Mouse (Mus musculus): Measurements from ENCODE around the gene Kcnj10.

Kcnj10 gene

DNA sequence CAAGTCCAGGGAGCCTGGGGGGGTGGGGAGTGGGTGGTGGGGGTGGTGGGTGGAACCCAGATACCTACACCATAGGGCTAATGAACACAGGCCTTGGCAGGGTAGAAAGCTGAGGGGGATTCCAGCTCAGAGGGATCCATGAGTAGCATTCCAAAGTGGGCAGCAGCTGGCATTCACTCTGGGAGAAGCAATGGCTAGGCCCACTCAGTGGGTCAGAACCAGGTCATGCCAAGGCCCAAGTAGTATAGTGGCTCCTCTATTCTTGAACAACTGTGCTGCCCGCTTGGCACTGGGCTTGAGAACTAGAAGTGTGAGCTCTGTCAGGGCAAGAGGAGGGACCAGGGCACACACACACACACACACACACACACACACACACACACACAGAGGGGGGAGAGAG, 32.6 kb upstream of the Kcnj10 start:
- in situ Hi-C loops (cut with MboI; ENCODE audit: low pct_unique_long_range_greater_than_20kb in 1 of 2, low sequenced_read_pairs in 2 of 2, unreplicated experiment in 1 of 2): loop anchor here (10.0 to 25.0 kb wide), 2 partner anchors 164 to 271 kb away; partner anchors contain the start of genes Dcaf8 (in 1 of the 2) and Vangl2 (in 1 of the 2)

DNA sequence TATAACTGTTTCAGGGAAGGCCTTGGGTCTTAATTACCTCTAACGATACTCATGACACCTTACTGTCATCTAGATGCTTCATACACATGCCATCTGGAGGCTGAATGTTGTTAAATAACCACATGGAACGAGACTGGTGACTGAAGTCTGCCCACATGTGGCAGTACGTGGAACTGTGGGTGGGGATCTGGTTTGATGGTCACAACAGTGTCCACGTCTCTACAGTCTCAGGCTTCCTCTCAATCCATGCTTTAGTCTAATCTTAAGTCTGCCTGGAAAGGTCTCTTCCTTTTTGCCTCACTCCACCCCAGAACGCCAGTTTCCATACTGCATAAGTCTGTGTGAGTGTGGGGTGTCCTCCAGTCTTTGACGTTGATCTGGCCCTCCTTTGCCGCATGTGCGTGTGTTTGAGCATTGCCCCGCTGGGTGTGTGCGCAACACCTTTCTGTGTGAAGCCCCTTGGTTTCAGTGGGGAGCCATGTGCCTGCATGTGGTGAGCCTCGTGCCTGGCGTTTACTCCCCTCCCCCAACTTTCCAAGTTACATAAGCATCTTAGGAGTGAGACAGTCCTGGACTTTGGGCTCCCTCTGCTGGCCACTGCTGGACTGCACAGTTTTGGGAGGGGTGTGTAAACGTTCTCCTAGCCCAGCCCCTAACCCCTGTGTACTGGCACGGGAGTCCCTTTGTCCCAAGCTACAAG, 31.2 kb upstream of the Kcnj10 start:
- in situ Hi-C loops (cut with MboI; ENCODE audit: low pct_unique_long_range_greater_than_20kb in 1 of 2, low sequenced_read_pairs in 2 of 2, unreplicated experiment in 1 of 2): loop anchor here (10.0 to 25.0 kb wide), 3 partner anchors 165 to 273 kb away; partner anchors contain the start of genes Dcaf8 (in 1 of the 2) and Vangl2 (in 1 of the 2)

DNA sequence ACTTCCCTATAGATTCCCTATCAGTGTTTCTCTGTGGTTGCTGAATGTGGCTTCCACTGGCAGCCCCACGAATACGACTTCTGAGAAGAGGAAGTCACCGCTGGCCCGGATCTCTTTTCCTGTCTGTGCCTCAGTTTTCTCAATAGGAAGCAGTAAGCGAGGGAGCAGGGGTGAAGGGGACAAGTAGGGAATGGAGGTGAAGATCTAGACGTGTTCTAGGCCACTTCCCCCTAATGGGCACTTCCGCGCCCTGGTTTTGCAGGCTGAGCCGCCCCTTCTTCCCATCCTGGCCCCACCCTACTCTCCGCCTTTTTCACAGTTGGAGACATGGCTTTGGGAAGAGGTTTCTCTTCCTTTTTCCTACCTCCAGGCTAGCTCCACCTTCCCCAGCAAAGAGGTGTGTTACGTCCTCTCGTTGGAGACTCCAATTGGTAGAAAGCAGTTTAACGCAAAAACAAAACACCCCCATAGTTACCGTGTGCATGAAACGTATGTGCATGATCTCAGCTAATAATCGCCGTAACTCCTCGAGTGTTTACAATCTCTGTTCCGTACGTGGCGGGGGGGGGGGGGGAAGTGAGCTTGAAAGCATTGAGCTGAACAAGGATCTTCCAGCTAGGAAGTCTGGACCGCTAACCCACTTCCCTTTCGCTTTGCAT, 29.6 kb upstream of the Kcnj10 start:
- in situ Hi-C loops (cut with MboI; ENCODE audit: low pct_unique_long_range_greater_than_20kb in 1 of 2, low sequenced_read_pairs in 2 of 2, unreplicated experiment in 1 of 2): loop anchor here (10.0 to 25.0 kb wide), 2 partner anchors 267 to 274 kb away; partner anchors contain the start of gene Vangl2 (in 1 of the 2)

DNA sequence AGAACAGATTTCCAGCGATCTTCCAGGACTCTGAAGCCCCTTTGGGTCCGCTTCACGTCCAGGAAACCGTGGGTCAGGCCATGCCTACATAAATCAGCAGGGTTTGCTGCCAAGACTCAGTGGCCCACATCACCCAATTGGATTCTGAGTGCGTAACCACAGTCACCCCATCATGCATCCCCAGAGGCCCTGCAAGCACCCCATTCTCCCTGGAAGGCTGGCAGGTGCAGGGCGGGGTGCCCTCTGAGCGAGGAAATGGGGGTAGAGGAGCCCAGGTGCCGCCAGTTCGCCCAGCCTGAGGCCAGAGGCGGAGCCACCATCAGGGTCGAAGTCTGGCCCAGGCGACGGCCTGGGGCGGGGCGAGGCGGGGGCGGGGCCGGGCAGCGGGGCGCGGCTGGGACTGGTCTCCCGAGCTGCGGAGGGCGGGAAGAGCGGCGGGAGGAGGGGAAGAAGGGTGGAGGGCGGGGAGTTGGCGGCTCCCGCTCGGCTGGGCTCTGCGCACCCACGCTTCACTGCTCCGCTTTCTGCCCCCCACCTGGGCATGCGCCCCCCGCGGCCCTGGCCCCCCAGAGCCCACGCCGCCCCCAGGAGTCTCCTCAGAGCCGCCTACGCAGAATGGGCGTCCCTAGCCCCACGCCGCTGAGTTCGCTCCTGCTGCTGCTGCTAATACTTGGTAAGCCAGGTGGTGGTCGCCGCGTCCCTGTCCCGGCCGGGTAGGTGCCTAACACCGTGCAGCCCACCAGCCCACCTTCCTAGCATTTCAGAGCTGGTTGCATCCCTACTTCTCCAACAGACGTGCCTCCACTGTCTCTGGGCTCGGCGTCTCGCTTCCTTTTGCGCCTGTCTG, 28.9 kb upstream of the Kcnj10 start:
- in situ Hi-C loops (cut with MboI; ENCODE audit: low pct_unique_long_range_greater_than_20kb in 1 of 2, low sequenced_read_pairs in 2 of 2, unreplicated experiment in 1 of 2): loop anchor here (10.0 to 25.0 kb wide), 2 partner anchors 267 to 275 kb away; partner anchors contain the start of gene Vangl2 (in 1 of the 2)

DNA sequence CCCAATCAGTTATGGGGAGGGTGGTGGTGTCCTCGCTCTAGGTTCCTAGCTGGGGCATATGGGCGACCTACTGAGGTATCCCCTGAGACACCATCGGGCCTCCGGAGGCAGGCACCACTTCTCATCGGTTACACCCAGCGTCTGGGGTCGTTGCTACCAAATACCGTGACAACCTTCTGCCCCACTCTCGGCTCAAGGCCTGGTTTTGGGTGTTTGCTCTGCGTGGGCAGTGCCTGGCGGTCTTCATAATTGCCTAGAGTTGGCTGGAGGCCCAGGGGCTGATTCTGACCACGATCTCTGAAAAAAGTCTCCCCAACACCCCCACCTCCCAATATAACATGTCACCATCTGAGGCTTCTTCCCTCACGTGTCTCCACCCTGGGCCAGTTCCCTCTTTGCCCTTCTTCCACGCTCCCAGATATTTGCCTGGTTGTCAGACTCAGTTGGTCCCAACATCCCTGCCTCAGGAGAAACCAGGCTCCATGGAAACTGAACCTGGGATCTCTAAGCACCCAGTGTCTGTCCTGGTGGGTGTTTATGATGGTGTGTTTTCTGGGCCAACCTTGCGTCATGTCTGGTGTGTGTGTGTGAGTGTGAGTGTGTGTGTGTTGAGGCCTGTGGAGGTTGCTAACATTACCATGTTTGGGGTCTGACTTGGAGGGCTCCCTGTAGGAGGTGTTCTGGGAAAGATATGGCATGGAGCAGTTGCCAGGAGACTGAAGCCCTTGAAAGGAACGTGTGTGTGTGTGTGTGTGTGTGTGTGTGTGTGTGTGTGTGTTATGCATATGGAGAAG, 28.0 kb upstream of the Kcnj10 start:
- in situ Hi-C loops (cut with MboI; ENCODE audit: low pct_unique_long_range_greater_than_20kb in 1 of 2, low sequenced_read_pairs in 2 of 2, unreplicated experiment in 1 of 2): loop anchor here (10.0 to 25.0 kb wide), 2 partner anchors 268 to 276 kb away; partner anchors contain the start of gene Vangl2 (in 1 of the 2)

DNA sequence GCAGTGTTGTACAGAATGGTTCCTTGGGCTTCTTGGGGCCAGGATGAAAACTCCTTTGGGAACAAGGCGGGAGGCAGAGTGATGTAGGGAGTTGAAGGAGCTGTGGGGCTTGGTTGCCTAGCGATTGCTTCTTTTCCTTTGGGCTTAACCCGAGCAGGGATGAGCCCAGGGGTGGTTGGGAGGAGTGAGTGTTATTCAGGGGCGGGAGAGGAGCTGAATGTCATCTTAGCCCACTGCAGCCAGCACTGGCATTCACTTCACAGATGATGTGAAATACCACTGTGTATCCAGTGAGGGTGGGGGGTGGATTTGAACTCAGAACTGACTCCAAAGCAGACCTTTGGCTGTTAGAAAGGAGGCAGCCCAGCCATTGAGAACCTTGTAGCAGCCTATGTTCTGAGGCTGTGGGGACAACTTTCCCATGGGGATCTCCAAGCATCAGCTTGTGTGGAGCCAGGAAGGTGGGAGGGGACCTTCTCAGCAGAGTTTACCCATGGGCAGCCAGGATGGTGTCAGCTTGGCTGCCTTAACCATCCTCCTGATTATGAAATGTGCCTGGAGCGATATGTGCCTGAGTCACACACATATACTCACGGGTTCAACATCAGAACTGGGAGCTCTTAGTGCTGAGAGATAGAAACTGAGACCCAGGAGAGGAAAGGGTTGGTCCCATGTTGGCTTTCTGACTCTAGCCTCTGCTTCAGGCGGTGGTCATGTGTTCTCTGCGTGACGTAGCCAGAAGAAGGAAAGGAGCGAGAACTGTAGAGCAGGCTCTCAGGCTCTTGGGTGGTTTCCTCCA, 27.2 kb upstream of the Kcnj10 start:
- in situ Hi-C loops (cut with MboI; ENCODE audit: low pct_unique_long_range_greater_than_20kb in 1 of 2, low sequenced_read_pairs in 2 of 2, unreplicated experiment in 1 of 2): loop anchor here (10.0 to 25.0 kb wide), 2 partner anchors 269 to 277 kb away; partner anchors contain the start of gene Vangl2 (in 1 of the 2)

DNA sequence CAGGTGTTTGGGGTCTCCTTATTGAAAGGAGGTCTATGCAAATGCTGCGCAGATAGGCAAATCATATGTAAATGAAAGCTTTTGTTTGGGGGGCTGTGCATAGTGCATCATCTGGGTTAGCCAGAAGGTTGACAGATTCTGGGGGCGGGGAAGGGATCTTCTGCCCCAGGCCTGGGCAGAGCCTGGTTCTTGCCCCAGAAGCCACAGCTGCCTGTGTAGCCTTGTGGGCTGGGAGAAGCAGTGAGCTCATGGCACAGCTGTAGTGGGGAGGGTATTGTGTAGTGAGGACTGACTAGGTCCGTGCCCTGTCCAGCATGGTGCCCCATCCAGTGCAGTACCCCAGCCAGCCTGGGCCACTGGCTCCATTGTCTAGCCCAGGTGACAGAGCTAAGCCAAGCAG, 26.1 kb upstream of the Kcnj10 start:
- in situ Hi-C loops (cut with MboI; ENCODE audit: low pct_unique_long_range_greater_than_20kb in 1 of 2, low sequenced_read_pairs in 2 of 2, unreplicated experiment in 1 of 2): loop anchor here (10.0 to 25.0 kb wide), 2 partner anchors 270 to 278 kb away; partner anchors contain the start of gene Vangl2 (in 1 of the 2)

DNA sequence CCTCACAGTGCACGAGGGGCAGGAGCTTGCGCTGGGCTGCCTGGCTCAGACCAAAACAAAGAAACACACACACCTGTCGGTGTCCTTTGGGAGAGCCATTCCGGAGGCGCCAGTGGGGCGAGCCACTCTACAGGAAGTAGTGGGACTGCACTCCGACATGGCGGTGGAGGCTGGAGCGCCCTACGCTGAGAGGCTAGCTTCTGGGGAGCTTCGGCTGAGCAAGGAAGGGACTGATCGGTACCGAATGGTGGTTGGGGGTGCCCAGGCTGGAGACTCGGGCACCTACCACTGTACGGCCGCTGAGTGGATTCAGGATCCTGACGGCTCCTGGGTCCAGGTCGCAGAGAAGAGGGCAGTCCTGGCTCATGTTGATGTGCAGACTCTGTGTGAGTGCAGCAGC, 23.6 kb upstream of the Kcnj10 start:
- in situ Hi-C loops (cut with MboI; ENCODE audit: low pct_unique_long_range_greater_than_20kb in 1 of 2, low sequenced_read_pairs in 2 of 2, unreplicated experiment in 1 of 2): loop anchor here (10.0 to 25.0 kb wide), 2 partner anchors 273 to 280 kb away; partner anchors contain the start of gene Vangl2 (in 1 of the 2)

DNA sequence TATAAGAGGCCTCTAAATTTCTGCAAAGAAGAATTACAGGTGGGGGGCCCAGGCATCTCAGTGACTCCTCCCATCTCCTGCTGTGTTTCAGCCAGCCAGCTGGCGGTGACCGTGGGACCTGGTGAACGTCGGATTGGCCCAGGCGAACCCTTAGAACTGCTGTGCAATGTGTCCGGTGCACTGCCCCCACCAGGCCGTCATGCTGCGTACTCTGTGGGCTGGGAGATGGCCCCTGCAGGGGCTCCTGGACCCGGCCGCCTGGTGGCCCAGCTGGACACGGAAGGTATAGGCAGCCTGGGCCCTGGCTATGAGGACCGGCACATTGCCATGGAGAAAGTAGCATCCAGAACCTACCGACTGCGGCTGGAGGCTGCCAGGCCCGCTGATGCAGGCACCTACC, 23.1 kb upstream of the Kcnj10 start:
- in situ Hi-C loops (cut with MboI; ENCODE audit: low pct_unique_long_range_greater_than_20kb in 1 of 2, low sequenced_read_pairs in 2 of 2, unreplicated experiment in 1 of 2): loop anchor here (10.0 to 25.0 kb wide), 2 partner anchors 273 to 281 kb away; partner anchors contain the start of gene Vangl2 (in 1 of the 2)

DNA sequence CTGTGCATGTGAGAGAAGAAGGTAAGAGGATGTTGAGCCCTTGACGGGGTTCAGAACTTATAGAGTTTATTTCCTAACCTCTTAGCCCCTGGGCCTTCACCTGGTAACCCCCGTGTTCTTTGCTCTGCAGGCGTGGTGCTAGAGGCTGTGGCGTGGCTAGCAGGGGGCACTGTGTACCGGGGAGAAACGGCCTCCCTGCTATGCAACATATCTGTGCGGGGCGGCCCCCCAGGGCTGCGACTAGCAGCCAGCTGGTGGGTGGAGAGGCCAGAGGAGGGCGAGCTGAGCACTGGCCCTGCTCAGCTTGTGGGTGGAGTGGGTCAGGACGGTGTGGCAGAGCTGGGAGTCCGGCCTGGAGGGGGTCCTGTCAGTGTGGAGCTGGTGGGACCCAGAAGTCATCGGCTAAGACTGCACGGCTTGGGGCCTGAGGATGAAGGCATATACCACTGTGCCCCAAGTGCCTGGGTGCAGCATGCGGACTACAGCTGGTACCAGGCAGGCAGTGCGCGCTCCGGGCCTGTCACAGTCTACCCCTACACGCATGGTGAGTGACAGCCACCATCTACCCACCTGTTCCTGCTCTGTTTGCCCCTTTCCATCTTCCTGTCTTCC, 22.5 kb upstream of the Kcnj10 start:
- in situ Hi-C loops (cut with MboI; ENCODE audit: low pct_unique_long_range_greater_than_20kb in 1 of 2, low sequenced_read_pairs in 2 of 2, unreplicated experiment in 1 of 2): loop anchor here (10.0 to 25.0 kb wide), 2 partner anchors 274 to 281 kb away; partner anchors contain the start of gene Vangl2 (in 1 of the 2)

DNA sequence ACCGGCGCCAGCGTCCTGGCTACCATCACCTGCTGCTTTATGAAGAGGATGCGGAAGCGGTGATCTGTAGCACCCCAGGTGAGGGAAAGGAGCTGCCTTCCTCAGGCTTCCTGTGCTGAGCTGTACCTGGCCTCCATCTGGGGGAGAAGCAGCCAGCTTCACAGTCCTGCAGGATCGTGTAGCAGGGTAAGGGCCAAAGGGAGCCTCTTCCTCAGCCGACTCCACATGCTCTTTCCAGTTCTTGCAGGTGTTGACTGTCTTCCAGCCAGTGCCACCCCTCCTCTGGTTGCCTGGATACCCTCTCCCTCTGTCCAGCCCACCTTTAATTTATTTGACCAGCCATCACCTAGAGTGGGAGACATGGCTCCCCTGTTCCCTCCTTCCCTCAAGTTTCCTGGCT, 21.7 kb upstream of the Kcnj10 start:
- in situ Hi-C loops (cut with MboI; ENCODE audit: low pct_unique_long_range_greater_than_20kb in 1 of 2, low sequenced_read_pairs in 2 of 2, unreplicated experiment in 1 of 2): loop anchor here (10.0 to 25.0 kb wide), 2 partner anchors 275 to 282 kb away; partner anchors contain the start of gene Vangl2 (in 1 of the 2)

DNA sequence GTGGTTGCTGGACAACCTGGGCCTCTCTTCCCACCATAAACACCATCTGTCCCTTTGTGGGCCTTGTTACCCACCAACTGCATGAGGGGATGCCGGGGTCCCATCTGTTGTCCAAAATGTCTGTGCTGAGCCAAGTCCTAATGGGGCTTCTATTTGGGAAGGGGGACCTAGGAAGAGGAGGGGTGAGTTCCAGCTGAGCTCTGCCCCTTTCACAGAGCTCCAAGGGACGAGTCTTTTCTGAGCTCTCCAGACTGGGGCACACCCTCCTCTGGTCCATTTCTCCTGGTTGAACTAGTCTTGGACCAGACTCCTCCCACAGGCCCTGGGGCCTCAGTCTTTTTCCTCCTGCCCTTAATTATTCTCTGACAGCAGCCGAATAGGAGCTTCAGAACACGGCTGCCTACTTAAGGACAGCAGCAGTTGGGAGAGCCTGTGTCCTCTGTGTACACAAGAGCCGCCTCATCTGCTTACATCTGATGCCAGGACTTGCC, 21.0 kb upstream of the Kcnj10 start:
- in situ Hi-C loops (cut with MboI; ENCODE audit: low pct_unique_long_range_greater_than_20kb in 1 of 2, low sequenced_read_pairs in 2 of 2, unreplicated experiment in 1 of 2): loop anchor here (10.0 to 25.0 kb wide), 2 partner anchors 275 to 283 kb away; partner anchors contain the start of gene Vangl2 (in 1 of the 2)

DNA sequence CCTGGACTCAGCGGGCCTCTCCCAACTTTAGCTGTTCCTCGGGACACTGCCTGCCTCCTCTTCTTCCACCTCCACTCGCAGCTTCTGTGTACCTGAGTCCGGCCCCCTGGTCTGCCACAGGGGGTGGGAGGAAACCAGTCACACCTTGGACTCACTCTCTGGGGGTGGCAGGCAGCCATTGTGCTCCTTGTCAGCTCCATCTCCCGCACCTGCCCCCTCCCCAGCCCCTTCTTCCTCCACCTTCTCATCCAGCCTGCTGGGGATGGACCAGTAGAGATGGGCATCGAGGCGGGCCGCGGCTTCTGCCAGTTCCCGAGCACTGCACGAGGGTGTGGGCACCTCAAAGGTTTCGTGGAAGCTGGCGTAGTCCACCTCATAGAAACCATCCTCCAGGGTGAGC, 18.3 kb upstream of the Kcnj10 start:
- in situ Hi-C loops (cut with MboI; ENCODE audit: low pct_unique_long_range_greater_than_20kb in 1 of 2, low sequenced_read_pairs in 2 of 2, unreplicated experiment in 1 of 2): loop anchor here in 1 of 2 experiments (25.0 kb wide), 1 partner anchor 285 kb away; the partner anchor contains the start of gene Vangl2

DNA sequence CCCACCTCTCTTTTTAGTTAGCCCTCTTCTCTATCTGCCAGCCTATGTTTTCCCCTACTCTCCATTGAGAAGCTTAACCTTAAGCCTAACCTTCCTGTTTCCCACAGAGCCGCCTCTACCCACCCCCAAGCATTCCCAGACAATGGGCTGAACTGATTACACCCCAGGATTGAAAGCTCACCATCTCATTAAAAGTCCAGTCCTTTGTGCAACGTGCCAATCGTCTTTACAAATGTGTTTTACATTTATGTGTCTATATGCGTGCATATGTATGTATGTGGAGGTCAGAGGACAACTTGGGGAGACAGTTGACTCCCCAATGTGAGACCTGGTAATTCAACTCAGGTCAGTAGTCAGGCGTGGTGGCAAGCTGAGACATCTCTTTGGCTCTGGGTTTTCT, 17.7 kb upstream of the Kcnj10 start:
- in situ Hi-C loops (cut with MboI; ENCODE audit: low pct_unique_long_range_greater_than_20kb in 1 of 2, low sequenced_read_pairs in 2 of 2, unreplicated experiment in 1 of 2): loop anchor here in 1 of 2 experiments (25.0 kb wide), 1 partner anchor 286 kb away; the partner anchor contains the start of gene Vangl2

DNA sequence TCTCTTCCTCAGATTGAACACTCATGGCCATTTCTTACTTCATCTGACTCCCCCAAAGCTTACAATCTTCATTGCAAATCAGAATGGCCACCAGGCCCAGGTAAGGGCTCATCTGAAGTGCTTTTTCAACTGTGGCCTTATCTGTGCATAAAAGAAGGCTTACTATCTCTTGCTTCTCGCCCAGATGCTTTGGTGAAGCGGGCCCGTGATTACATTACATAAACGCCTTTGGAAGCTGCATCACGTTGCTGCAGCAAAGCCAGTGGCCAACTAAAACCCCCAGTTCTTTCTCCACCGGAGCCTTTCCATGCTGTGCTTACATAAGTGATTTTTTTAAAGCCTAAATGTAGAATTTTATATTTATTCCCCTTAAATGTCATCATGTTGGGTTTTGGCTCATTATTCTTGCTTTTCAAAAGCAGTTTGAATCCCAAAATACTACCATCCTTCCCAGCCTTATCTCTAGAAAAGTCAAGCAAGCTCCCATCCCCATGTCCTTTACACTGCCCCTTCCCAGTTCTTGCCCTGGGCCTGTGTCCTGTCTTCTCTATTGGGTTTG, 17.1 kb upstream of the Kcnj10 start:
- in situ Hi-C loops (cut with MboI; ENCODE audit: low pct_unique_long_range_greater_than_20kb in 1 of 2, low sequenced_read_pairs in 2 of 2, unreplicated experiment in 1 of 2): loop anchor here in 1 of 2 experiments (25.0 kb wide), 1 partner anchor 287 kb away; the partner anchor contains the start of gene Vangl2
